Mouse (Mus musculus) stomach, postnatal 0 days (tissue): ENCODE results near the gene Nt5dc1. TPM values are rescaled to one million over a fixed set of nuclear protein-coding genes. Genes with fewer than 3 reads are reported as not detected.

Experiments
- ATAC-seq: fragments of 200-750 bp; cut with Nextera tagmentation; 2 replicates; pipeline ENCODE4 v1.8.0; 2017; ENCODE audit not compliant: low FRiP score, low TSS enrichment
- DNase-seq: peaks from one replicate; pipeline ENCODE4 v3.0.0-alpha.2; 2016; ENCODE audit warnings: low spot score
- H3K27ac ChIP-seq: fragments of 300-500 bp; sonication (generic); replicated peaks from 2 replicates; pipeline ENCODE4 v1.5.1; 2014; ENCODE audit warnings: mild to moderate bottlenecking, control low read depth
- H3K27me3 ChIP-seq: fragments of 300-500 bp; sonication (generic); 2 replicates; pipeline ENCODE4 v1.6.1; 2014; ENCODE audit warnings: low read length; ENCODE audit not compliant: control insufficient read depth, insufficient read depth
- H3K36me3 ChIP-seq: fragments of 300-500 bp; sonication (generic); 2 replicates; pipeline ENCODE4 v1.6.1; 2014; ENCODE audit warnings: low read length, mixed read lengths; ENCODE audit not compliant: control insufficient read depth, insufficient read depth
- H3K4me1 ChIP-seq: fragments of 300-500 bp; sonication (generic); replicated peaks from 2 replicates; pipeline ENCODE4 v1.6.1; 2014; ENCODE audit warnings: antibody characterized with exemption; ENCODE audit not compliant: control insufficient read depth, insufficient read depth
- H3K4me2 ChIP-seq: fragments of 300-500 bp; sonication (generic); replicated peaks from 2 replicates; pipeline ENCODE4 v1.6.1; 2014; ENCODE audit warnings: low read depth, mild to moderate bottlenecking, control low read depth, moderate library complexity
- H3K4me3 ChIP-seq: fragments of 300-500 bp; sonication (generic); 2 replicates; pipeline ENCODE4 v1.5.1; 2014; ENCODE audit warnings: low read depth, low read length, control low read depth
- H3K9ac ChIP-seq: fragments of 300-500 bp; sonication (generic); 2 replicates; pipeline ENCODE4 v1.6.1; 2014; ENCODE audit warnings: mild to moderate bottlenecking, low read length, control low read depth, mixed read lengths
- H3K9me3 ChIP-seq: fragments of 300-500 bp; sonication (generic); 2 replicates; pipeline ENCODE4 v1.6.1; 2016; ENCODE audit warnings: low read length; ENCODE audit not compliant: control insufficient read depth
- CTCF ChIP-seq: IDR thresholded peaks from 2 replicates; pipeline ENCODE4 v1.5.1; 2016; ENCODE audit warnings: antibody characterized with exemption, low read depth, mild to moderate bottlenecking, moderate library complexity
- EP300 ChIP-seq: optimal IDR thresholded peaks from 2 replicates; pipeline ENCODE3; 2016; ENCODE audit warnings: antibody characterized with exemption
- WGBS: fragments of 180-500 bp; shearing (Covaris S2); extraction: QIAGEN DNeasy Blood & Tissue Kit; methylation state at CpG from one replicate; pipeline ENCODE4 v1.1.7; 2014; 5-methylcytosine and 5-hydroxymethylcytosine counted together
- polyA plus RNA-seq: library from polyadenylated mRNA; unstranded; fragments of >200 nt; fragmentation: Nextera tagmentation; extraction: Ambion mirVana; gene quantifications from 2 replicates; pipeline ENCODE4 v1.2.1, GENCODE M21; 2015

The Nt5dc1 gene
- polyA plus RNA-seq, 1 experiment from 2014 or later, result 12.4 TPM

GRCm38 (mm10) chr10:34399267-34399666 lies 19.1 kb downstream of the Nt5dc1 start:
- Histone ChIP-seq H3K4me2 (no peak overlapping the region), H3K27me3 (no peaks in the 10 kb centered on the region), H3K4me3 (no peak overlapping the region), H3K9me3 (no peaks in the 10 kb centered on the region), H3K9ac (no peak overlapping the region), H3K4me1 (no peaks in the 10 kb centered on the region), H3K27ac (no peak overlapping the region), H3K36me3 (no peaks in the 10 kb centered on the region)
- DNase-seq, result no peak
- TF ChIP-seq CTCF (peak; percentile 30; the same call in 1 of the 2 replicates), EP300 (no peak)
- ATAC-seq, result no peak

- H3K27me3 ChIP-seq, result no peaks in the 10 kb centered on the region
- no peak overlapping the region for H3K27ac ChIP-seq
- WGBS, result 84% methylated on average over 4 of the region's 4 CpGs
- no peak overlapping the region for H3K9ac ChIP-seq
- no peak for TF ChIP-seq CTCF
- TF ChIP-seq EP300, result no peak
- H3K36me3 ChIP-seq, result no peaks in the 10 kb centered on the region
- no peak overlapping the region for H3K4me2 ChIP-seq
- DNase-seq, result no peak
- H3K9me3 ChIP-seq, result no peaks in the 10 kb centered on the region
- ATAC-seq, result no peak
- no peaks in the 10 kb centered on the region for H3K4me1 ChIP-seq
- no peak overlapping the region for H3K4me3 ChIP-seq
Measured at GRCm38 (mm10) chr10:34396959-34397358, 21.4 kb downstream of the Nt5dc1 start.

- H3K4me3 ChIP-seq, result no peak within 1 kb of the TSS
- no peak within 1 kb of the TSS for H3K9ac ChIP-seq
- no peaks in the 10 kb centered on the region for H3K27me3 ChIP-seq
- H3K27ac ChIP-seq, result no peak within 1 kb of the TSS
- no peaks in the 10 kb centered on the region for H3K9me3 ChIP-seq
- no peak for TF ChIP-seq CTCF
- 77% methylated on average over 8 of the region's 8 CpGs for WGBS
- DNase-seq, result no peak
- H3K36me3 ChIP-seq, result no peaks in the 10 kb centered on the region
- no peak within 1 kb of the TSS for H3K4me2 ChIP-seq
- no peaks in the 10 kb centered on the region for H3K4me1 ChIP-seq
- no peak for ATAC-seq
Measured at GRCm38 (mm10) chr10:34389681-34390080, 28.7 kb downstream of the Nt5dc1 start, which contains the start of gene Col10a1. Col10a1 (plus strand) TSS chr10:34389981.

DNA sequence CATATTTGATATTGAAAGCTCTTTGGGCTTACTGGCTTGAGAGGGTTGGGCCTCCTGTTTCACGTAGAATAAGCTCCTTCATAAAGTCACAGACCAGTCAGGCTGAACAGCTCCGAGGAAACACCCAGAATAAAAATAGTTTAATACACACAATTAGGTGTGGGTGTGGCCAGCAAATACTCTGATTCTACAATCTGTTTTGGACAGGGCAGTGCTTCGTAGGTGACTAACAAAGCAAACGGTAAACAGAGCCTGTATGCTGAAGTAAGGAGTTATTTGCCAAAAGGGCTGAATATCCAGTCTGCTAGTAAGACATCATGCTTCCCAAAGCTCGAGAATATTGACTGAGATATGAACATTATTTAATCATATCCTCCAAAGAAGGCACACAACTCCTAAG lies 32.7 kb downstream of the Nt5dc1 start:
- TF ChIP-seq CTCF (no peak), EP300 (no peak)
- no peak overlapping the region for H3K9ac ChIP-seq
- no peaks in the 10 kb centered on the region for H3K27me3 ChIP-seq
- 51% methylated on average over 5 of the region's 5 CpGs for WGBS
- no peaks in the 10 kb centered on the region for H3K9me3 ChIP-seq
- no peak overlapping the region for H3K4me3 ChIP-seq
- no peak for DNase-seq
- no peaks in the 10 kb centered on the region for H3K4me1 ChIP-seq
- no peaks in the 10 kb centered on the region for H3K36me3 ChIP-seq
- no peak overlapping the region for H3K27ac ChIP-seq
- H3K4me2 ChIP-seq, result no peak overlapping the region
- peak; percentile 92 for ATAC-seq

DNA sequence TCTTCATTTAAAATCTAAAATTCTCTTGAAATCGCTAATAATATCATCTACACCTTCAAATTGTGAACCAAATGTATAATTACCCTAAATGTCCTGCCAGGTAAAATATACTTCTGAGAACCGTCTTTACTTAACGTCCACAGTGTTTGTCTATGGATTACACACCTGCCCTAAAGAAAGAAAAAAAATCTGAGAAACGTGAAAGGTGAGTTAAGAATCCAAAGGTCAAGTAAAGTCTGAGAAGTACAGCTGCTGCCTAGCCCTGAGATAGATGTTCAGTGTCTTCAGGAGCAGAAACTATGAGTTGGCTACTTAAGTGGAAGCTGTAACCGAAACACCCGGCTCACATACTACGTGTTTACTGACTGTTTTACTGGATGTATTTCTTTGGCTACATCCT lies 45.0 kb downstream of the Nt5dc1 start:
- Histone ChIP-seq H3K27ac (no peak overlapping the region), H3K36me3 (no peaks in the 10 kb centered on the region), H3K4me2 (no peak overlapping the region), H3K4me1 (no peaks in the 10 kb centered on the region), H3K9me3 (no peaks in the 10 kb centered on the region), H3K27me3 (no peaks in the 10 kb centered on the region), H3K9ac (no peak overlapping the region), H3K4me3 (no peak overlapping the region)
- ATAC-seq (0 out of 2 replicates have a peak, but pooled peaks have one; percentile 29), DNase-seq (no peak)
- 44% methylated on average over 7 of the region's 7 CpGs for WGBS
- TF ChIP-seq EP300 (no peak), CTCF (no peak)

GRCm38 (mm10) chr10:34368138-34368537 lies 50.2 kb downstream of the Nt5dc1 start:
- Histone ChIP-seq H3K4me3 (no peak overlapping the region), H3K27me3 (no peaks in the 10 kb centered on the region), H3K9ac (no peak overlapping the region), H3K36me3 (no peaks in the 10 kb centered on the region), H3K9me3 (no peaks in the 10 kb centered on the region), H3K4me1 (no peaks in the 10 kb centered on the region), H3K27ac (no peak overlapping the region), H3K4me2 (no peak overlapping the region)
- DNase-seq, result no peak
- ATAC-seq, result no peak
- TF ChIP-seq CTCF (peak; percentile 69), EP300 (no peak)
- WGBS, result 64% methylated on average over 5 of the region's 5 CpGs
